Mouse (Mus musculus) retina, postnatal 1 day (tissue): ENCODE data around the gene Fkbp1a.
A peak's percentile ranks its signal among the peaks of the same experiment; 100 is the strongest.

Source experiments
- DNase-seq: peaks from one replicate; pipeline ENCODE4 v3.0.0-alpha.2; 2012

Fkbp1a gene

DNA sequence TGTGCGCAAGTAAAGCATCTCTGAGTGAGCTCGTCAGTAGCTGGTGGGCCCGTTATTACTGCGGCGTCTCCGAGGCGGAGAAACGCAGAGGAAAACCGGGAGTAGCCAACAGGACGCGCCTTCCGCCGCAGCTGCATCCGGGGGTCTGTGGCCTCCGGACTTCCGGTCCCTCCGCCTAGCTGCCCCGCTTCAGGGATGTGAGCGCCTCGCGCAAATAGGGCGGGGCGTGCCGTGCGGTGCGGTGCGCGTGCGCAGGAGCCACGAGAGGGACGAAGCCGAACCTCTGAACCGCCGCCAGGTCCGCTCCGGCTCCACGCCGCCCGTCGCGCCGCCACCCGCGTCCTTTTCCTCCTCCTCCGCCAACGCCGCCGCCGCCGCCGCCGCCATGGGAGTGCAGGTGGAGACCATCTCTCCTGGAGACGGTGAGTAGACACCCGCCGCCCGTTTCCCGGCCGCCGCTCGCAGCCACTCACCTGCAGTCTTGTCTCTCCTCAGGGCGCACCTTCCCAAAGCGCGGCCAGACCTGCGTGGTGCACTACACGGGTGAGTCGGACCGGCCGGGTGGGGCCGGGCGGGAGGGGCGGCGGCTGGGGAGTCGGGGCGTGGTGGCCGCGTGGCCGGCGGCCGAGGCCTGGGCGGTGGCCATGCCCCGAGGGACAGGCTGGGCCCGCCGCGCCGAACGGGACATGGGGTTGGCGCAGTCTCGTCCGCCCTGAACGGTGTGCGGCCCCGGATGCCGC lies at the start of gene Fkbp1a:
Fkbp1a (plus strand) TSS at position 161 of the 740 bp plus-strand sequence.
- DNase-seq = peak; percentile 97

DNA sequence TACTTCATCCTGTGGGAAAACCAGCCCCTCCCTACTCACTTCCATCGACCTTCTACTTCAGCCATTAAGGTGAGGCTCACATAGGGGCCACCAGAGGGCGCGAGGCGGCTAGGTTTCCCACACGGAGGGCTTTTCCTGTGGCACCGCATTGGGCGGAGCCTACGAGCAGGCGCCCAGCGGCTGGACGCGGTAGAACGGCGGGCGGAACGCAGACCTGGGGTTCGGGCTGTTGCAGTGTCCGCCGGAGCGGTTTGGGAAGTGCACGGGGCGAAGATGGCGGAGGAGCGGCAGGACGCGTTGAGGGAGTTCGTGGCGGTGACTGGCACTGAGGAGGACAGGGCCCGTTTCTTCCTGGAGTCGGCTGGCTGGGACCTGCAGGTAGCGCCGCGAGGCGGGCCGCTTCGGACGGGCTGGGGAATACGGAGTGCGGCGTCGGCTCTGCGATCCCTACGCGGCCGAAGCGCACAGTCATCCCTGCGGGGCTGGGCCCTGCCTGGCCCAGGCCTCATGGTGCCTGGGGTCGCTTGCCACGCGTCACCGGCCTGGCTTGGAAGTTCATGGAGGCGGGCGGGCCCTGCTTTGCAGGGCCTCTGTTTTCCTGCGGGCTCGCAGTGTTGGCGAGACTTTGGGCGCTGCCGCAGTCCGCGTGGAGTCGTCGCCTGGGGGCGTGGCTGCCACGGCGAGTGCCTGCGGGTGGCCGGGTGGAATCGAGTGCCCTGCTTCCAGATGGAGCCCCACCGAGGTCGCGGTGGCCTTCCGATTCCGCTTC lies 48.1 kb upstream of the Fkbp1a start, which contains the start of gene Nsfl1c:
Nsfl1c (plus strand) TSS at position 148 of the 769 bp plus-strand sequence.
- DNase-seq = peak; percentile 97

DNA sequence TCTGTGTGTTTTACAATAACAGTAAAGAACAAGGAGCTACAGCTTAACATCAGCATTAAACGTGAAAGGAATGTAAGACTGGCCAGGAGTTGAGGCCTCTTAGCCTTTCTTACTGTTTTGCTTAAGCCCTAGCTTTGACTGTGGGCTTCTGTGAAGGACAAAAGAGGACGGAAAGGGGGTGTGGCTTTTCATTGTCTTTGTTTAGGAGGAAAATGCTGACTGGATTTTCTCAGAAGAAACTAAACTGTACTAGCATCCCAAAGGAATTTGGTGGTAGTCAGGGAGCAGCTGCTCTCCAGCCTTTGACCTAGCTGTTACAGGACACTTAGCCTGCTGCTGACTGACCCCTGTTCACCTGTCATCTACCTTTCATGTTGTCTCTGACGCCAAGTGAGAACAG lies 43.9 kb upstream of the Fkbp1a start:
- no peak for DNase-seq

DNA sequence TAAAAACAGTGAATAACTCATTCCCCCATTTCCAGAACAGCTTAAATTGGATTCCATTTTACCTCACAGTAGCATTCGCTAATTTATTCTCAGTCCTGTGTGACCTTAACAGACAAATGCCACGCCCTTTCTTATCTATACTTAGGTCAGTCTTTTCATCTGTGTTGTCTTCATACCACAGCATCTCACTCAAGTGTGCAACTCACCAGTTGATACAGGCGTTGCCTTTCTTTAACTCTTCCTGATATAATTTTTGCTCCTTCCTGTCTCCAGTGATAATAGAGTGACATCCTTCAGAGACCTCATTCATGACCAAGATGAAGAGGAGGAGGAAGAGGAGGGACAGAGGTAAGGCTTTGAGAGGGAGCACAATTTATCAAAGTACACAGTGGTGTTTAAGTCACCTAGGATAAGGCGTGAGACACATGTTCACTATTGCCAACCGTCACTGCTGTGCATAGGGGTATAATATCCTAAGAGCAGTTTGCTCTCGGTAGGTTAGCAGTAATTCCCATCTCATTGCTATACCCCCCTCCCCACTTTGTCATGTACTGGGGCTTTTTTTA lies 41.8 kb upstream of the Fkbp1a start:
- no peak for DNase-seq

DNA sequence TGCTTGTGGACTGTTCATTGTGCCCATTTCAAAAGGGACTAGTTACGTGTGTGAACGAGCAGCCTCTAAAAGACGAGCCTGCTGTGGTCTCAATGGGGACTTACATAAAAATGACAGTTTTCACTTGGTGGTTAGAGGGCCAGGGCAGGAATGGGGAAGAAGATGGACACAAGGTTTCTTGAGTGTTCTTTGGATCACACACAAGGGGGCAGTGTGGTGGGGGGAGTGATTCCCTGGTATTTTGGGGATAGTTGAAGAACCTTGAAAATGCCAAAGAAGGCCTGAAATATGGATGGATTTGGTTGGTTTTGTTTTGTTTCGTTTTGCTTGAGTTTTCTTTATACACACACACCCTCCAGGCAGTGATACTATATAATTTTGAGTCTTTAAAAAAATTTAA lies 38.1 kb upstream of the Fkbp1a start:
- DNase-seq = no peak

DNA sequence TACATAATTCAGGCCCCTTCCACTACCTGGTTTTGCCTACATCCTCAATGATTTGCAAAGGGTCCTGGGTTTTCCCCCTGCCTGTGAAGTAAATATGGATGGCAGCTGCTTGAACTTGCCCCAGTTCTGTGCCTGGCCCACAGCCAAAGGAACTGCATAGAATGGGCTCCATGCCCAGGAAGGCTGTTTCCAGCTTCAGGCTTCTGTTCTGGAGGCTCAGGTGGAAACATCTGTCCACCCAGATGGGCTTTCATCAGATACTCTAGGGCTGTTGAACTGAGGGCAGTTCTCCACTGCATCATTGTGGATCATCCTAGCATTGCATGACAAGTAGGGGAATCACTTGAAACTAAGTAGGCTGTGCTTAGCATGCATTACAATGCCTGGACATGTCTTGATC lies 30.1 kb upstream of the Fkbp1a start:
- peak; percentile 37 for DNase-seq

DNA sequence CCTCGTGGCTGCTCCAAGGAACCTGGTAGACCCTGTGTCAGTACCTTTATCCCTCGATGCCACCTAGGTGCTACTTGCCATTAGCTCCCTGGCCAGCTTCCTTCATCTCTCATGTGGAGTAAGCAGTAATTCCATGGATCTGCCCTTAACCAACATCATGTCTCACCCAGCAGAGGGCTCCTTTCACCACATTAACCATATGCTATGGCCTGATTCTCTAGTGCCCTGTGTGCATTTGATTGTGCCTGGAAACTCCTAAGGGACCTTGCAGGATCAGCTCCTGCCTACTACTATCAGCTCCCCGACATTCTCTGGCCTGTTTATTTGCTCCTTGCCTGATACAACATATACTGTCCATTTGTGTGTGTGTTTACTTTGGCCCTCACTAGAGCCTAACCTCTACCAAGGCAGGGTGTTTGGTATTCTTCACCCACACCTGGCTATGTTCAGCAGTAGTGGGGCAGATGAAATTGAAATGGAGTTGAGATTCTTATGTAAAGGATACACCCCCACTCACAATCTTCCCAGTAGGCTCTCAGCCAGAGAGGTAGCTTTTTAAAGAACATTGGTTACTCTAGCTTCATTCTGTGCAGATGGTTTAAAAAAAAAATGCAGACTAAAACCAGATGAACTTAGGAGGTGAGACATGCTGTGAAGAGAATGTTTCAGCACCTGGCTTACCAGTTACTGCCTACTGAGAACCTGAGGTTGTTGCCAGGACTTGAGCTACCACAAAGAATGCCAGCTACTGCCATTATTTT lies 28.6 kb upstream of the Fkbp1a start:
- DNase-seq = no peak

DNA sequence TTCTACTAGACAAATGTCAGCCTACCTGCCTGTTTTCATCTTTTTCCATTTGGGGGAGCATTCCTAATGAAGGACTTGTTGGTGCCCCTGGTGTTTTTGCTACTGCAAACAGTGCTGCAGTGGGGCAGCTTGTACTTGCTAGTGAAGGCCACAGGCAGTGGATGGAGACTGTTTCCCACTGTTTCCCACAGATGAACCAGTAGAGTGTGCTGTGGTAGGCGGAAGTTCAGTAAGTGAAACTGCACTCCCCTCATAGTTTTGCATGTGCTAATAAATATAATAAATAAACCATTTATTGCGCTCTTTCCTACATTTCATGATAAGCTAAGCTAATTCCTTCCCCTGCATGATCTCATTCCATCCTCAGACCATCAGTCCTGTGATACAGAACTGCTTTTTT lies 23.3 kb upstream of the Fkbp1a start:
- no peak for DNase-seq

DNA sequence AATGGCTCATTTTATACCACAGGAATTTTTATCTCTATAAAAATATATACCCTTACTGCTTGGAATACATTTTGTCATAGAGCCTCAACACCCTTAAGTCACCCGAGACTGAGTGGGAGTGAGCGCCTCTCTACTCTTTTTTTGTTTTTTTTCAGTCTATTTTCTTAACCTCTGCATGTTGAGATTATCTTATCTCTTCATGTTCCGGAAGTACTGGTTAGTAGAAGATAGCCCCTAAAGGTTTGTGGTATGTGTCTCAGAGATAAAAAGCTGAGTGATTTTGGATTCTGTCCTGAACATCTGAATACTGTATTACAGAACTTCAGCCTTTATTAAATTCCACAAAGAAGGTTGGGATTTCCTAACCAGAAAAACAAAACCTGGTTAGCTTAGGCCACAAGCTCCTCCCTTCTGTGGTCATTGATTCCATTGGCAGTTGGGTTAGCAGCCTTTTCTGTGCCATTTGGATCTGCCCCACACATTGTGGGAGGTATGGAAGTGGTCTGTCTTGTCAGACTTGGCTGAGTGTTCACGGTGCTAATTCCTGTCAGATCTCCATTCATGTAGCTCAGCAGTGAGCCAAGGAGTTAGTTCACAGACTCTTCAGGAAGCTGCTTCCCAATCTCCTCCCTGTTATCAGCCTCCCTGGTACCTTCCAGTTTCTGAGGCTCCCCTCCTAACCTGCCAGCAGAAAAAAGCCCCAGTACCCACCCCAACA lies 17.8 kb upstream of the Fkbp1a start:
- DNase-seq = no peak

DNA sequence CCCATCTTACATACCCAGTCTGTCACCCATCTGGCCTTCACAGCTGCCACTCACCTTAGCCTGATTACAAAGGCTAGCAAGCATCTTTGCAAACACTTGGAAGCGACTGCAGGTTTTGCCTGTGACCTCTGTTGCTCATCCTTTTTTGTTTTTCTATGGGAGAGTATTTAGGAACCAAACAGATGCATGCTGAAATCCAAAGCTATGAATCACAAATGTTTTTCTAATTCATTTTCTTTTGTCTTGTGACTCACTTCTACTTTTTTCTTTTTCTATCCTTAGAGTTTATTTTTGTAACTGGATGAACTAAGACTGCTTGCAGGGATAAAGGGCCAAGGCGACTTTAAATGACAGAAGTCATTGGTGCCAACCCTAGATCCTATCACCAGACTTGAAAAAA lies 16.8 kb upstream of the Fkbp1a start:
- no peak for DNase-seq

DNA sequence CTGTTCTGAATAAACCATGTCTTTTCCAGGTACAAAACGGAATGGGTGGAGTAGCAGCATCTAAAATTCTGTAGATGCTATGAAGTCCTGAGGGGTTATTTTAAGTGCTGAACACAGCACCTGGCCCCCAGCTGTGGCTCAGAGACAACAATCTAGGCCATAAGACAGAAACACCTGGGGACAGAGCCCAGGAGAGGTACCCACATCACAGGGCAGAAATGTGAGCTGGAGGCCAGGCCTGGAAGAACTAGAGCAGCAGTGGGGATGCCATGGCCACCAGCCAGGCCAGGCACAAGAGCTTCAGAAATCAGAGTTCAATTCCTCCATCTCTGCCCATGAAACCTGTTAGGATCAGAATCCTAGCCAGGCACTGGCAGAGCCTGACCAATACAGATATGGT lies 14.2 kb upstream of the Fkbp1a start:
- no peak for DNase-seq

DNA sequence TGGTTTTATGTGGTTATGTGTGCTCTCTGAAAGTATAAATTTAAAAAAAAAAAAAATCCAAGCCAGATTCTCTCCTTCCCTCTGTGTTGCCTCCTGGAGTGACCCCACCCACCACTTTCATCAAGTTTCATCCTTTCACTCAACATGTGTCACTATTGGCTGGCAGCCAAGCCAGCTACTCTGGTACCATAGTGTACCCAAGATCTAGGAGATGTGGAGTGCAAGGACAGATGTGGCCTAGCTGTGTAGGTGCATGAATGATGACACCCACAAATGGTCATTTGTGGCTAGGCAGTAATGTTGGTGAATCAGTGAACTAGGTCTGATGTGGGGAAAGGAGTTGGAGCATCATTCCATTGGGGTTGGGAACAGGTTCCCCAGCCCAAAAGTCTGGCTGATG lies 13.1 kb upstream of the Fkbp1a start:
- DNase-seq = no peak

DNA sequence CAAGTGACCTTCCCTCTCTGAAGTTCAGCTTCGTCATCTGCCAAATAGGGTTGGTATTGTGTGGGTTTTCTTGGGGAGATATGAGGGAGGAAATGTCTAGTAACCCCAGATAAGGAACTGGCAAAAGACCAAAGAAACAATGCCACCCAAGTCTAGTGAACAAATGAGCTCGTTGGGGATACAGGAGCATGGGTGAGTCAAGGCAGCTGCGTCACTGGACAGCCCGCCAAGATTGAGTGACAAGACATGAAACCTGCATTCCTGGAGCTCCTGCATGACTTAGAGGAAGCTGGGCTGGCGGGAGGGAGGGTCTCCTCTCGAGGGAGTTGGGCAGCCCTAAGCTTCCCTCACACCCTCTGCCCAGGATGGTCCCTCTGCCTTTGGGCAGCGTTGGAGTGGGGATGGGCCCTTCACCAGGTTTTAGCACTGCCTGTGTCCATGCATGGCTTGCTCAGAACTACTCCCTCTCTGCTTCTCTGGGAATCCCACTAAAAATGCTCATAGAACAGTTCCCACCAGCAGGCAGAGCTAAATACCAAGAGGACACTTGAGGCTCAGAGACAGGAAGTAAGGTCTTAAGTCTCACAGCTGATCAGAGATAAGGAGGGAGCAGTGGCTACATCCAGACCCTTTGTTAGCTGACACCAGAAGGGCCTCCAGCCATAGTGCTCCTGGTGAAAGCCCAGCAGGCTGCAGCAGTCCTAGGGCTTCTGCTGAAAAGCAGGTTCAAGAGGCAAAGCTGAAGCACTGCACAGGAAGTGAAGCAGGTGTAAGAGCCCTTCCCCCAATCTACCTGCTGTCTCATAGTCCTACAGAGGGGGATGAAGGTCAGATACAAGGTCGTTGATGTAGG lies 11.7 kb upstream of the Fkbp1a start:
- DNase-seq = no peak

DNA sequence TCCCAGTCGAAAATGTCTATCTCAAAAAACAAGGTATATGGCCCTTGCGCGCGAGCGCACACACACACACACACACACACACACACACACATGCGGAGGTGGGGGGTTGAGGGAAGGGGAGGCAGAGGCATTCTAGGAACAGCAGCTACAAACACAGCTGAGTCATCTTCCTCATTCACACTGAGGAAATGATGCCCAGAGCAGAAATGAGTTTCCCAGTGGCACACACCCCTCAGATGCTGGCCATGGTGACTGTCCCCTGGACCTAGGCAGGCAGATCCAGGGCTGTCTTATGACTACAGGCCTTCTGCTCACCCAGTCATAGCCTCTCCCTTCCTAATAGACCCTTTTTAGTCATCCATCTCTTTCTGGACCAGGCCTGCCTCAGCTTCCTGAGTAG lies 8.7 kb upstream of the Fkbp1a start:
- DNase-seq = no peak

DNA sequence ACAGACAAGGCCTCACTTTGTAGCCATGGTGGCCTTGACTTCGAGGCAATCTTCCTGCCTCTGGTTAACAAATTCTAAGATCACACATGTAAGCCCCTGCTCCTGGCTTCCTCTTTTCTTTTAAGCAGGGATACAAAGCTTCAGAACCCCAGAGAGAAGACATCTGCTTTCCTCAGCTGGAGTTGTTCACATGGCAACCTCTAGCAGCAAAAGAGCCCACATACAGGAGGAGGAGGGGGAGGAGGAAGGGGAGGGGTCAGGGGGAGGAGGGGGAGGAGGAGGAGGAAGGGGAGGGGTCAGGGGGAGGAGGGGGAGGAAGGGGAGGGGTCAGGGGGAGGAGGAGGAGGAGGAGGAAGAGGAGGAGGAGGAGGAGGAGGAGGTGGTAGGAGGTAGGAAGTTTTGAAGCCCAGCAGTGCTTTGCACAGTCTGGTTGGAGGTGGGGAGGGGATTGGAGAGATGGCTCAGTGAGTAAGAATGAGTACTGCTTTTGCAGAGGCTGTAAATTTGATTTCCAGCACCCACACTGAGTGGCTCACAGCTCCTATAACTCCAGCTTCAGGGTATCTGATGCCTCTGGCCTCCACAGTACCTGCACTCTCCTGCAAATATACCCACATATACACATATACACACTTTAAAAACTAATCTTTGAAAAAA lies 6.2 kb upstream of the Fkbp1a start:
- DNase-seq = peak; percentile 58

DNA sequence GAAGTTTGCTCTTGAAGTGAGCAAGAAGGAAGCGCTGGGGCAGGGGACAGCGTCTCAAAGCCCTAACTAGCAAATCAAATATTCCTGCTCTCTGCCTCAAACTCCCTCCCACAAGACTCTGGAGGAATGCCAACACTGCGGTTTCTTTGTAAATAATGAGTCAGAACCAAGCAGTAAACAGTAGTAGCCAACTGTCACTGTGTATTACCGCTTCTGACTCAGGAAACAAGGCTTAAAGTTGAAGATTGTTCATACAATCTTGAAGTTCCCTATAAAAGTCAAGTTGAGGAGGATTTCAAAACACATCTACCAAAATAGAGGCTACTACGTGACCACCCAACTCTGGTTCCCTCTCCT lies 5.7 kb upstream of the Fkbp1a start:
- no peak for DNase-seq

DNA sequence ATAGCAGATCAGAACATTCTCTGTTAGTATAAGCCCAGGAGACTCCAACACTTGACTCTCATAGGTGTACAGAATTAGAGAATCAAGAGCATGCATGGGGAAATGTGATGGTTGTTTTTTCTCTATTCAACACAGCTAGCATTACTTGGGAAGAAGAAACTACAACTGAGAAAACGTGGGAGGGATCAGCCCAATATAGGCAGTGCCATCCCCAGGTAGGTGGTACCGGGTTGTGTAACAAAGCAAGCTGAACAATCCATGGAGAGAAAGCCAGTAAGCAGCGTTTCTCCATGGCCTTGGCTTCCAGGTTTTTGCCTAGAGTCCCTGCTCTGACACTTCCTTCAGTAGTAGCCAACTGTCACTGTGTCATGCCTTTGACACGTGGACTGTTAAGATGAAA lies 3.6 kb upstream of the Fkbp1a start:
- DNase-seq = no peak

DNA sequence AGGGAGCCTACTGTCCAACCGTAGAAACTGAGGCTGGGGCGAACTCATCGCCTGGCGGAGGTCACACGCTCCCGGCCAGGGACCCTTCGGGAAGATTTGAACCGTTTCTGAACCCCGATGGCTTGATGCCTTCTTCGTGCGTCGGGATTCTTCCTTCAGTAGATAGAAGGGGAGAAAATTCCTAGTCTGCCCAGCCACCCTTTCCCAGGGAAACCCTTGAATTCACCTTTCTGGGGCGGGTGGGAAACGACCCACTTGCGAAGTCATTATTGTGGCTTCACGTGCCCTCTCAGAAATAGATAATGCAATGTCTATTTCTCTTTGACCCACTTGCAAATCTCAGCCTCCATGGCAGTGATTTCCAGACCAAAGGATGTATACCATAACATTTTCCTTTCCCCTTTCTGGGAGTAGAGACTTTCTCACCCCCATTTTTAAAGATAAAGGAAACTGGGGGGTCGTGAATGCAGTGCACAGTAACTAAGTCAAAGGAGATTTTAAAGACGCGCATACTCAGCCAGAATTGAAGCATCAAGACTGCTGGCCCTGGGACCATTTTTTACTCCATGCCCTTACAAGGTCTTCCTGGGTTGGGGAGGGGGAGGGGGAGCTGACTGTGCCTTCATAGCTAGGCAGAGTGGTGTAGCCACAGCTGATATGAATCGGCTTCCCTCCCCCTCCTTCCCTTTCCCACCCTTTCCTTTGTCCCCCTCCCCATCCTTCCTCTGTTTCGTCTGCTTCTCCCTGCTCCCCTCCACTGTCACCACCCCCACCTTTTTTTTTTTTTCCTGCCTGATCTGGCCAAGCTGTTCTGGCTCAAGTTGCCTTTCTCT lies 996 bp downstream of the Fkbp1a start:
- peak; percentile 59 for DNase-seq

DNA sequence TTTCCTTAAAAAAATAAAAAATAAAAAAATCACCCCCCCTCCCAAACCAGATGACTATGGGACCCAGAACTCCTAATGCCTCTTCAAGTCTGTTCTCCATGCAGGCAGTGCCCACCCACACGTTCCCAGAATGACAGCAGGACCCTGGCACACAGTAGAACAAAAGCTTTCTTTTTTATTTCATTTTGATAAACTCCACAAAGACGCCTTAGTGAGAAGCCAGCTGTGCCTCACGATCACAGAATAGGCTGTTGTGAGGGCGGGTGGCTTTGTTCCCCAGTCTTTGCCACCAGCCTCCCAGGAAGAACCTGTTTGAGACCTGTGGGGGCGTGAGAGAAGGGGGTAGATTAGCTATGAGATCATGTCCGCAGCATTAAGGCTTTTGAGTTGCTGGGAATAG lies 2.4 kb downstream of the Fkbp1a start:
- no peak for DNase-seq

DNA sequence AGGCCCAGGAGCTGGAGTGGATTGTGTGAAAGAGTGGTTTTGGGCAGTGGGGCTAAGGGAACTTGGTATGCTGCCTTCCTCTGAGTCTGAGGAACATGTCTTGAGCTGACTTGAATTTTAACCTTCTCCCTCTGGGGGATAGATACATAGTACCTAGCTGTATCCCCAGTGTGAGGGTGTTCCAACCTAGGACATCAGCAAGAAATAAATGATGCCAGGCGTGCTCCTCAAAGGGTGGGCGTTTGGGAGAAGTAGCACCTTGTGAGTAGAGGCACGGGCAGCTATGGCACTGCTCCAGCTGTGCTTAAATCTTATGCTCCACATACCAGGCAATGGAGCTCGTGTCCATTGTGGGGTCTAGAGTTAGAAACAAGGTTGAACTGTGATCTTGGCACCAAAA lies 4.3 kb downstream of the Fkbp1a start:
- no peak for DNase-seq
